Mouse (Mus musculus) intestine, postnatal 0 days (tissue): Measurements from ENCODE around the gene Mphosph9. TPM values are rescaled to one million over a fixed set of nuclear protein-coding genes. Genes with fewer than 3 reads are reported as not detected.

Experiments
- ATAC-seq: fragments of 200-750 bp; cut with Nextera tagmentation; 2 replicates; pipeline ENCODE4 v1.8.0; 2017; ENCODE audit warnings: mild to moderate bottlenecking, moderate TSS enrichment, moderate library complexity
- H3K27ac ChIP-seq: fragments of 300-500 bp; sonication (generic); 2 replicates; pipeline ENCODE4 v1.5.1; 2014; ENCODE audit warnings: mild to moderate bottlenecking, low read depth, low read length, moderate library complexity
- H3K27me3 ChIP-seq: fragments of 300-500 bp; sonication (generic); replicated peaks from 2 replicates; pipeline ENCODE4 v1.6.1; 2014; ENCODE audit warnings: low read length, mixed read lengths; ENCODE audit not compliant: control insufficient read depth, insufficient read depth
- H3K36me3 ChIP-seq: fragments of 300-500 bp; sonication (generic); 2 replicates; pipeline ENCODE4 v1.6.1; 2014; ENCODE audit warnings: mild to moderate bottlenecking, moderate library complexity; ENCODE audit not compliant: control insufficient read depth, insufficient read depth
- H3K4me1 ChIP-seq: fragments of 300-500 bp; sonication (generic); replicated peaks from 2 replicates; pipeline ENCODE4 v1.6.1; 2014; ENCODE audit warnings: antibody characterized with exemption, low read length, mixed read lengths; ENCODE audit not compliant: control insufficient read depth, insufficient read depth
- H3K4me2 ChIP-seq: fragments of 300-500 bp; sonication (generic); replicated peaks from 2 replicates; pipeline ENCODE4 v1.6.1; 2014; ENCODE audit warnings: low read depth, mild to moderate bottlenecking, moderate library complexity
- H3K4me3 ChIP-seq: fragments of 300-500 bp; sonication (generic); 2 replicates; pipeline ENCODE4 v1.5.1; 2014; ENCODE audit warnings: low read depth, low read length
- H3K9ac ChIP-seq: fragments of 300-500 bp; sonication (generic); 2 replicates; pipeline ENCODE4 v1.6.1; 2014; ENCODE audit warnings: mild to moderate bottlenecking, low read depth, low read length
- H3K9me3 ChIP-seq: fragments of 300-500 bp; sonication (generic); 2 replicates; pipeline ENCODE4 v1.6.1; 2016; ENCODE audit warnings: mixed run types; ENCODE audit not compliant: control insufficient read depth
- CTCF ChIP-seq: sonication (generic); IDR thresholded peaks from 2 replicates; pipeline ENCODE4 v1.5.1; 2016; ENCODE audit warnings: low read depth, mild to moderate bottlenecking, control low read depth, antibody characterized with exemption, moderate library complexity
- WGBS: fragments of 180-500 bp; shearing (Covaris S2); extraction: QIAGEN DNeasy Blood & Tissue Kit; methylation state at CpG from one replicate; pipeline ENCODE4 v1.1.7; 2014; 5-methylcytosine and 5-hydroxymethylcytosine counted together
- polyA plus RNA-seq: library from polyadenylated mRNA; unstranded; fragments of >200 nt; fragmentation: Nextera tagmentation; extraction: Ambion mirVana; gene quantifications from 2 replicates; pipeline ENCODE4 v1.2.1, GENCODE M21; 2015

The Mphosph9 gene
- polyA plus RNA-seq, 1 experiment from 2014 or later = 2.6 TPM

DNA sequence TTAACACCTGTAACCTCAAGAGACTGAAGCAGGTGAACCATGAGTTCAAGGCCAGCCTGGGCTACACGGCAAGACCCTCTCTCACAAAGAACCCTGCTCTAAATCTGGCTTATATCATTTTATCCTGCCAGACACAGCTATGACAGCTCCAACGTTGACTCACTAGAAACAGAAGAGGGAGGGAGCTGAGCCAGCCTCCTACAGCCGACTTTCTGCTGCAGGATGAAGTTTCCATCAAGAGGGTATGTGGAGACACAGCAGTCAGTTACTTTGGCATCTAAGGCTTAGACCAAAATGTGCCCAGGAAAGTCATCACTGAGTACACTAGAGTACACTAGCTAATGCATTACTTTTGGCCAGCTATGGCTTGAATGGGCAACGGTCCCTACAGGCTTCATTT is 37.6 kb downstream of the Mphosph9 start:
- no peak for ATAC-seq
- H3K4me3 ChIP-seq = no peak overlapping the region
- H3K27ac ChIP-seq = no peak overlapping the region; the same call in 1 of the 2 replicates
- 83% methylated on average over 4 of the region's 4 CpGs for WGBS
- H3K4me2 ChIP-seq = no peak overlapping the region
- H3K36me3 ChIP-seq = peaks cover 44% of the 10 kb centered on the region
- TF ChIP-seq CTCF = no peak
- no peaks in the 10 kb centered on the region for H3K4me1 ChIP-seq
- no peaks in the 10 kb centered on the region for H3K27me3 ChIP-seq
- H3K9me3 ChIP-seq = no peaks in the 10 kb centered on the region
- no peak overlapping the region for H3K9ac ChIP-seq

DNA sequence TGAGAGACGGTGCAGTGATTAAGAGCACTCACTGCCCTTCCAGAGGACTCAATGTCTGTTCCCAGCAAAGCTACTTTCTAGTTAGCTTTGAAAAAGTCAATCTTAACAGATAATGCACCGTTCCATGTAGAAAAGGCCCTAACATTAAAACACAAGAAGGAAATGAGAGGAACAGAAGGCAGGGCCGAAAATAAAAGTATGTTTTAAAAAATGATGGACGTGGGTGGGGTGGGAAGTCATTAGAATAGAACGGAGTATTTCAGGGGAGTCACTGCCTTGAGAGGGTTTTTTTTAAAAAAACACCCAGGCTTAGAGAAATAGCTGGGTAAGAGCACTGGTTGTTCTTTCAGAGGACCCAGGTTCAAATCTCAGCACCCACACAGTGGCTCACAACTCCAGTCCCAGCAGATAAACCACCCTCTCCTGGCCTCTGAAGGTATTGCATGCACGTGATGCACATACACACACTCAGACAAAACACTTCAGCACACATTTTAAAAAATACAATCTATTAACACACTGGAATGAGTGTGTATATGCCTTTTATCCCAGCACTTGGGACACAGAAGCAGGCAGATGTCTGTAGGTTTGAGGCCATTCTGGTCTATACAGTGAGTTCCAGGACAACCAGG is 40.0 kb downstream of the Mphosph9 start:
- Histone ChIP-seq H3K4me1 (no peaks in the 10 kb centered on the region), H3K27me3 (no peaks in the 10 kb centered on the region), H3K9me3 (no peaks in the 10 kb centered on the region), H3K27ac (no peak overlapping the region), H3K4me2 (no peak overlapping the region), H3K4me3 (no peak overlapping the region), H3K36me3 (peaks cover 39% of the 10 kb centered on the region), H3K9ac (no peak overlapping the region)
- no peak for ATAC-seq
- no peak; the same call in 1 of the 2 replicates for TF ChIP-seq CTCF
- 98% methylated on average over 6 of the region's 6 CpGs for whole genome bisulfite sequencing

GRCm38 (mm10) chr5:124284330-124284729 is 43.4 kb downstream of the Mphosph9 start:
- 66% methylated on average over 3 of the region's 3 CpGs for WGBS
- Histone ChIP-seq H3K9me3 (no peaks in the 10 kb centered on the region), H3K27me3 (no peaks in the 10 kb centered on the region), H3K4me3 (no peak overlapping the region), H3K27ac (no peak overlapping the region), H3K4me1 (no peaks in the 10 kb centered on the region), H3K4me2 (no peak overlapping the region), H3K36me3 (peaks cover 23% of the 10 kb centered on the region), H3K9ac (no peak overlapping the region)
- no peak for ATAC-seq
- peak; percentile 59 for TF ChIP-seq CTCF

GRCm38 (mm10) chr5:124282854-124283253 is 44.9 kb downstream of the Mphosph9 start:
- 78% methylated on average over 2 of the region's 2 CpGs for WGBS
- Histone ChIP-seq H3K4me2 (no peak overlapping the region), H3K27me3 (no peaks in the 10 kb centered on the region), H3K36me3 (peaks cover 20% of the 10 kb centered on the region), H3K4me3 (no peak overlapping the region), H3K9me3 (no peaks in the 10 kb centered on the region), H3K4me1 (no peaks in the 10 kb centered on the region), H3K9ac (no peak overlapping the region), H3K27ac (no peak overlapping the region)
- TF ChIP-seq CTCF = no peak
- ATAC-seq = no peak

- Histone ChIP-seq H3K27me3 (no peaks in the 10 kb centered on the region), H3K36me3 (peaks cover 3% of the 10 kb centered on the region; the same call in 1 of the 2 replicates), H3K9me3 (no peaks in the 10 kb centered on the region), H3K27ac (no peak overlapping the region), H3K4me3 (no peak overlapping the region), H3K4me1 (no peaks in the 10 kb centered on the region), H3K4me2 (no peak overlapping the region), H3K9ac (no peak overlapping the region)
- no peak for TF ChIP-seq CTCF
- WGBS = 94% methylated on average over 5 of the region's 5 CpGs
- no peak for ATAC-seq
Measured at GRCm38 (mm10) chr5:124270226-124270625, 57.5 kb downstream of the Mphosph9 start.

DNA sequence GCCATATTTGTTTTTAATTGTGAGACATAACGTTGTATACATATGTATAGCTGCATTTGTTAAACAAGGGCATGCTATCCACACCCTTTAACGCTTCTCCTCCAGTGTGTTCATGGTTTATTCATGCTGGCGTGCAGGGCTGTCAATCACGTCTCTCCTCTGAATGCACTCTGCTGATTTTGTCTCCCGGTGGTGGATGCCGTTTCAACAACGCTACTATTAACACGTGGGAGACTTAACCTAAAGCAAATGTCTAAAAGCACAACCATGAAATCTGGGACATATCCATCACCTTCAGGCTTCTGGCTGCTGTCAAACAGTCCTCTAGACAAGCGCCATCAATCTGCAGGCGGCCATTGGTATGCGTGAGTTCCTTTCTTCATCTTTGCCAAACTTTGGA is 58.1 kb downstream of the Mphosph9 start:
- H3K27me3 ChIP-seq = no peaks in the 10 kb centered on the region
- no peaks in the 10 kb centered on the region for H3K4me1 ChIP-seq
- H3K9me3 ChIP-seq = no peaks in the 10 kb centered on the region
- ATAC-seq = no peak
- H3K4me3 ChIP-seq = no peak overlapping the region
- no peak overlapping the region for H3K27ac ChIP-seq
- no peak overlapping the region for H3K9ac ChIP-seq
- no peak for TF ChIP-seq CTCF
- peaks cover 3% of the 10 kb centered on the region; the same call in 1 of the 2 replicates for H3K36me3 ChIP-seq
- WGBS = 92% methylated on average over 11 of the region's 11 CpGs
- H3K4me2 ChIP-seq = no peak overlapping the region
